Mouse (Mus musculus) right cerebral cortex, postnatal 25 days (tissue): Measurements from ENCODE around the gene Ptpn12.

Experiments used
- DNase-seq: peaks from one replicate; pipeline ENCODE4 v3.0.0; 2022

Ptpn12 gene

GRCm38 (mm10) chr5:21055820-21056531 lies at the start of gene Ptpn12:
Gene Ptpn12, minus strand, starts transcription at chr5:21055911.
- peak; percentile 97 for DNase-seq

GRCm38 (mm10) chr5:21091179-21091578 lies 35.5 kb upstream of the Ptpn12 start:
- DNase-seq = no peak

- DNase-seq = no peak
Observed at GRCm38 (mm10) chr5:21057217-21057616, 1.5 kb upstream of the Ptpn12 start.

- DNase-seq = no peak
Observed at GRCm38 (mm10) chr5:21056595-21056994, 884 bp upstream of the Ptpn12 start.

- DNase-seq = peak; percentile 60
Observed at GRCm38 (mm10) chr5:21055071-21055819, 466 bp downstream of the Ptpn12 start.

GRCm38 (mm10) chr5:21054472-21055070 lies 1.1 kb downstream of the Ptpn12 start:
- peak; percentile 62 for DNase-seq

GRCm38 (mm10) chr5:21053571-21054307 lies 2.0 kb downstream of the Ptpn12 start:
- no peak for DNase-seq

- DNase-seq = no peak
Observed at GRCm38 (mm10) chr5:21052521-21052920, 3.2 kb downstream of the Ptpn12 start.

GRCm38 (mm10) chr5:21050770-21051122 lies 5.0 kb downstream of the Ptpn12 start:
- DNase-seq = no peak

GRCm38 (mm10) chr5:21050061-21050769 lies 5.5 kb downstream of the Ptpn12 start:
- no peak for DNase-seq

GRCm38 (mm10) chr5:21049006-21049405 lies 6.7 kb downstream of the Ptpn12 start:
- no peak for DNase-seq

GRCm38 (mm10) chr5:21047114-21047513 lies 8.6 kb downstream of the Ptpn12 start:
- DNase-seq = no peak

- no peak for DNase-seq
Observed at GRCm38 (mm10) chr5:21046150-21047048, 9.3 kb downstream of the Ptpn12 start.

GRCm38 (mm10) chr5:21045462-21045861 lies 10.2 kb downstream of the Ptpn12 start:
- DNase-seq = no peak

- DNase-seq = no peak
Observed at GRCm38 (mm10) chr5:21038100-21038499, 17.6 kb downstream of the Ptpn12 start.

GRCm38 (mm10) chr5:21035689-21036480 lies 19.8 kb downstream of the Ptpn12 start:
- DNase-seq = no peak

GRCm38 (mm10) chr5:21034388-21034966 lies 21.2 kb downstream of the Ptpn12 start:
- no peak for DNase-seq

GRCm38 (mm10) chr5:21033382-21034056 lies 22.2 kb downstream of the Ptpn12 start:
- DNase-seq = no peak

GRCm38 (mm10) chr5:21032626-21033025 lies 23.1 kb downstream of the Ptpn12 start:
- DNase-seq = no peak

GRCm38 (mm10) chr5:21030226-21030625 lies 25.5 kb downstream of the Ptpn12 start:
- no peak for DNase-seq
